Mouse (Mus musculus): ENCODE results near the gene Pde9a. TPM values are rescaled to one million over a fixed set of nuclear protein-coding genes. Genes with fewer than 3 reads are reported as not detected.
A peak's percentile ranks its signal among the peaks of the same experiment; 100 is the strongest.

Pde9a gene
- total RNA-seq, 2 experiments from 2014 or later, result 24.4 to 27.2 TPM

GRCm38 (mm10) chr17:31424358-31424757 is 38.3 kb downstream of the Pde9a start:
- no peak for DNase-seq (ENCODE audit: low spot score in 2 of 2)
- intact Hi-C loops (cut with DNase I), result no loop called here

- no peak for DNase-seq (ENCODE audit: low spot score in 2 of 2)
- intact Hi-C loops (cut with DNase I), result loop anchor here (5.0 kb wide), 1 partner anchor 37 kb away; the partner anchor contains the start of gene Pde9a
Measured at GRCm38 (mm10) chr17:31424798-31425197, 38.8 kb downstream of the Pde9a start.

- intact Hi-C loops (cut with DNase I), result loop anchor here (5.0 kb wide), 1 partner anchor 39 kb away; the partner anchor contains the start of gene Pde9a
- DNase-seq (ENCODE audit: low spot score in 2 of 2), result no peak
Measured at GRCm38 (mm10) chr17:31425827-31426698, 40.1 kb downstream of the Pde9a start.

GRCm38 (mm10) chr17:31429402-31429801 is 43.4 kb downstream of the Pde9a start:
- DNase-seq (ENCODE audit: low spot score in 2 of 2), result no peak
- intact Hi-C loops (cut with DNase I), result loop anchor here (5.0 kb wide), 1 partner anchor 42 kb away; the partner anchor contains the start of gene Pde9a

- no peak for DNase-seq (ENCODE audit: low spot score in 2 of 2)
- intact Hi-C loops (cut with DNase I), result no loop called here
Measured at GRCm38 (mm10) chr17:31432878-31433281, 46.9 kb downstream of the Pde9a start.

GRCm38 (mm10) chr17:31433401-31433928 is 47.5 kb downstream of the Pde9a start:
- no peak for DNase-seq (ENCODE audit: low spot score in 2 of 2)
- intact Hi-C loops (cut with DNase I), result no loop called here

- intact Hi-C loops (cut with DNase I), result no loop called here
- DNase-seq (ENCODE audit: low spot score in 2 of 2), result no peak
Measured at GRCm38 (mm10) chr17:31433978-31434797, 48.2 kb downstream of the Pde9a start.

GRCm38 (mm10) chr17:31434825-31435325 is 48.9 kb downstream of the Pde9a start:
- no peak for DNase-seq (ENCODE audit: low spot score in 2 of 2)
- intact Hi-C loops (cut with DNase I), result no loop called here

- intact Hi-C loops (cut with DNase I), result no loop called here
- no peak for DNase-seq (ENCODE audit: low spot score in 2 of 2)
Measured at GRCm38 (mm10) chr17:31435934-31436813, 50.2 kb downstream of the Pde9a start.

GRCm38 (mm10) chr17:31436814-31437406 is 50.9 kb downstream of the Pde9a start:
- DNase-seq (ENCODE audit: low spot score in 2 of 2), result no peak
- intact Hi-C loops (cut with DNase I), result no loop called here

GRCm38 (mm10) chr17:31437482-31437881 is 51.5 kb downstream of the Pde9a start:
- intact Hi-C loops (cut with DNase I), result no loop called here
- DNase-seq (ENCODE audit: low spot score in 2 of 2), result no peak

GRCm38 (mm10) chr17:31439978-31440377 is 54.0 kb downstream of the Pde9a start:
- DNase-seq (ENCODE audit: low spot score in 2 of 2), result no peak
- intact Hi-C loops (cut with DNase I), result no loop called here

GRCm38 (mm10) chr17:31442513-31442912 is 56.5 kb downstream of the Pde9a start:
- intact Hi-C loops (cut with DNase I), result no loop called here
- DNase-seq (ENCODE audit: low spot score in 2 of 2), result no peak

- no peak for DNase-seq (ENCODE audit: low spot score in 2 of 2)
- intact Hi-C loops (cut with DNase I), result no loop called here
Measured at GRCm38 (mm10) chr17:31444251-31444650, 58.2 kb downstream of the Pde9a start.

GRCm38 (mm10) chr17:31445061-31445731 is 59.2 kb downstream of the Pde9a start:
- intact Hi-C loops (cut with DNase I), result loop anchor here (5.0 kb wide), 1 partner anchor 68 kb away; no protein-coding TSS in a partner anchor
- DNase-seq (ENCODE audit: low spot score in 2 of 2), result no peak

- intact Hi-C loops (cut with DNase I), result loop anchor here (5.0 kb wide), 1 partner anchor 70 kb away; no protein-coding TSS in a partner anchor
- no peak for DNase-seq (ENCODE audit: low spot score in 2 of 2)
Measured at GRCm38 (mm10) chr17:31447766-31448165, 61.8 kb downstream of the Pde9a start.

GRCm38 (mm10) chr17:31448519-31448918 is 62.5 kb downstream of the Pde9a start:
- intact Hi-C loops (cut with DNase I), result loop anchor here (5.0 kb wide), 1 partner anchor 71 kb away; no protein-coding TSS in a partner anchor
- peak; percentile 37 to 68 for DNase-seq (ENCODE audit: low spot score in 2 of 2)

- intact Hi-C loops (cut with DNase I), result loop anchor here (5.0 kb wide), 1 partner anchor 63 kb away; the partner anchor contains the start of gene Pde9a
- DNase-seq (ENCODE audit: low spot score in 2 of 2), result peak in 1 of 2 experiments; percentile 49
Measured at GRCm38 (mm10) chr17:31450206-31450605, 64.2 kb downstream of the Pde9a start.

All from left cerebral cortex, postnatal 14 days (tissue).